Mouse (Mus musculus) lung, embryonic 14.5 days (tissue): Measurements from ENCODE around the gene Klhl29. TPM values are rescaled to one million over a fixed set of nuclear protein-coding genes. Genes with fewer than 3 reads are reported as not detected.

Source experiments
- ATAC-seq: fragments of 200-750 bp; cut with Nextera tagmentation; 2 replicates; pipeline ENCODE4 v1.8.0; 2017; ENCODE audit warnings: mild to moderate bottlenecking, moderate TSS enrichment, moderate library complexity; ENCODE audit not compliant: insufficient read depth
- DNase-seq: peaks from one replicate; pipeline ENCODE4 v3.0.0-alpha.2; 2015
- H3K27ac ChIP-seq: fragments of 300-500 bp; sonication (generic); 2 replicates; pipeline ENCODE4 v1.5.1; 2014; ENCODE audit warnings: low read depth, mild to moderate bottlenecking, moderate library complexity
- H3K27me3 ChIP-seq: fragments of 300-500 bp; sonication (generic); 2 replicates; pipeline ENCODE4 v1.6.1; 2014; ENCODE audit warnings: low read length, control low read depth; ENCODE audit not compliant: insufficient read depth
- H3K36me3 ChIP-seq: fragments of 300-500 bp; sonication (generic); 2 replicates; pipeline ENCODE4 v1.6.1; 2014; ENCODE audit warnings: control low read depth; ENCODE audit not compliant: insufficient read depth
- H3K4me1 ChIP-seq: fragments of 300-500 bp; sonication (generic); 2 replicates; pipeline ENCODE4 v1.6.1; 2014; ENCODE audit warnings: antibody characterized with exemption, control low read depth; ENCODE audit not compliant: insufficient read depth
- H3K4me2 ChIP-seq: fragments of 300-500 bp; sonication (generic); 2 replicates; pipeline ENCODE4 v1.6.1; 2014; ENCODE audit warnings: mild to moderate bottlenecking
- H3K4me3 ChIP-seq: fragments of 300-500 bp; sonication (generic); 2 replicates; pipeline ENCODE4 v1.5.1; 2014; ENCODE audit warnings: low read depth, low read length
- H3K9ac ChIP-seq: fragments of 300-500 bp; sonication (generic); 2 replicates; pipeline ENCODE4 v1.6.1; 2014
- H3K9me3 ChIP-seq: fragments of 300-500 bp; sonication (generic); 2 replicates; pipeline ENCODE4 v1.6.1; 2016; ENCODE audit warnings: low read depth, low read length, control low read depth
- CTCF ChIP-seq: IDR thresholded peaks from 2 replicates; pipeline ENCODE4 v1.5.1; 2016; ENCODE audit warnings: antibody characterized with exemption, low read depth
- WGBS: fragments of 180-500 bp; shearing (Covaris S2); extraction: QIAGEN DNeasy Blood & Tissue Kit; methylation state at CpG from one replicate; pipeline ENCODE4 v1.1.7; 2014; 5-methylcytosine and 5-hydroxymethylcytosine counted together
- polyA plus RNA-seq: library from polyadenylated mRNA; unstranded; fragments of >200 nt; fragmentation: Nextera tagmentation; extraction: Ambion mirVana; gene quantifications from 2 replicates; pipeline ENCODE4 v1.2.1, GENCODE M21; 2014

Klhl29 gene
- polyA plus RNA-seq, 1 experiment from 2014 or later = 1.2 TPM

- no peaks in the 10 kb centered on the region for H3K9me3 ChIP-seq
- TF ChIP-seq CTCF = no peak
- H3K4me1 ChIP-seq = peaks cover 3% of the 10 kb centered on the region; the same call in 1 of the 2 replicates
- H3K27ac ChIP-seq = no peak overlapping the region
- WGBS = 71% methylated on average over 9 of the region's 9 CpGs
- ATAC-seq (no peak), DNase-seq (no peak)
- no peak overlapping the region for H3K4me2 ChIP-seq
- H3K4me3 ChIP-seq = no peak overlapping the region
- no peaks in the 10 kb centered on the region for H3K36me3 ChIP-seq
- H3K27me3 ChIP-seq = no peaks in the 10 kb centered on the region
- H3K9ac ChIP-seq = no peak overlapping the region
These were observed 52.9 kb downstream of the Klhl29 start for GRCm38 (mm10) chr12:5322444-5323087.

GRCm38 (mm10) chr12:5321017-5321416 is 54.5 kb downstream of the Klhl29 start:
- Histone ChIP-seq H3K4me2 (no peak overlapping the region), H3K9me3 (no peaks in the 10 kb centered on the region), H3K27ac (no peak overlapping the region), H3K27me3 (no peaks in the 10 kb centered on the region), H3K4me3 (no peak overlapping the region), H3K9ac (no peak overlapping the region), H3K36me3 (no peaks in the 10 kb centered on the region), H3K4me1 (peaks cover 3% of the 10 kb centered on the region; the same call in 1 of the 2 replicates)
- ATAC-seq = no peak
- no peak for DNase-seq
- no peak for TF ChIP-seq CTCF
- 85% methylated on average over 3 of the region's 3 CpGs for WGBS

GRCm38 (mm10) chr12:5319359-5319973 is 56.0 kb downstream of the Klhl29 start:
- no peak overlapping the region for H3K9ac ChIP-seq
- peaks cover 3% of the 10 kb centered on the region; the same call in 1 of the 2 replicates for H3K4me1 ChIP-seq
- no peak overlapping the region for H3K27ac ChIP-seq
- no peaks in the 10 kb centered on the region for H3K27me3 ChIP-seq
- DNase-seq = peak; percentile 33
- 23% methylated on average over 12 of the region's 12 CpGs for WGBS
- H3K9me3 ChIP-seq = no peaks in the 10 kb centered on the region
- no peak overlapping the region for H3K4me2 ChIP-seq
- no peak for ATAC-seq
- H3K4me3 ChIP-seq = no peak overlapping the region
- no peaks in the 10 kb centered on the region for H3K36me3 ChIP-seq
- no peak for TF ChIP-seq CTCF

GRCm38 (mm10) chr12:5316029-5316567 is 59.4 kb downstream of the Klhl29 start:
- H3K4me1 ChIP-seq = peaks cover 3% of the 10 kb centered on the region; the same call in 1 of the 2 replicates
- no peak for TF ChIP-seq CTCF
- DNase-seq = peak; percentile 49
- no peak overlapping the region for H3K4me2 ChIP-seq
- H3K9me3 ChIP-seq = no peaks in the 10 kb centered on the region
- ATAC-seq = peak; percentile 45; the same call in 1 of the 2 replicates
- H3K9ac ChIP-seq = no peak overlapping the region
- WGBS = 47% methylated on average over 9 of the region's 9 CpGs
- H3K27me3 ChIP-seq = no peaks in the 10 kb centered on the region
- H3K36me3 ChIP-seq = no peaks in the 10 kb centered on the region
- no peak overlapping the region for H3K27ac ChIP-seq
- H3K4me3 ChIP-seq = no peak overlapping the region

- Histone ChIP-seq H3K4me1 (no peaks in the 10 kb centered on the region), H3K27ac (no peak overlapping the region), H3K4me3 (no peak overlapping the region), H3K4me2 (no peak overlapping the region), H3K9me3 (no peaks in the 10 kb centered on the region), H3K9ac (no peak overlapping the region), H3K27me3 (no peaks in the 10 kb centered on the region), H3K36me3 (no peaks in the 10 kb centered on the region)
- ATAC-seq (no peak), DNase-seq (peak; percentile 12)
- WGBS = 80% methylated on average over 2 of the region's 2 CpGs
- TF ChIP-seq CTCF = peak; percentile 34
These were observed 67.6 kb downstream of the Klhl29 start for GRCm38 (mm10) chr12:5307923-5308322.

- no peaks in the 10 kb centered on the region for H3K4me1 ChIP-seq
- H3K4me3 ChIP-seq = no peak overlapping the region
- H3K9me3 ChIP-seq = no peaks in the 10 kb centered on the region
- no peaks in the 10 kb centered on the region for H3K36me3 ChIP-seq
- DNase-seq (no peak), ATAC-seq (no peak)
- 33% methylated on average over 1 of the region's 1 CpGs for WGBS
- H3K27me3 ChIP-seq = no peaks in the 10 kb centered on the region
- no peak overlapping the region for H3K4me2 ChIP-seq
- no peak overlapping the region for H3K27ac ChIP-seq
- no peak overlapping the region for H3K9ac ChIP-seq
- TF ChIP-seq CTCF = no peak
These were observed 70.0 kb downstream of the Klhl29 start for GRCm38 (mm10) chr12:5305466-5305865.

GRCm38 (mm10) chr12:5303912-5304311 is 71.6 kb downstream of the Klhl29 start:
- 65% methylated on average over 5 of the region's 5 CpGs for WGBS
- TF ChIP-seq CTCF = no peak
- Histone ChIP-seq H3K9me3 (no peaks in the 10 kb centered on the region), H3K4me1 (no peaks in the 10 kb centered on the region), H3K4me2 (no peak overlapping the region), H3K9ac (no peak overlapping the region), H3K27me3 (no peaks in the 10 kb centered on the region), H3K27ac (no peak overlapping the region), H3K36me3 (no peaks in the 10 kb centered on the region), H3K4me3 (no peak overlapping the region)
- no peak for DNase-seq
- no peak for ATAC-seq
